Mouse (Mus musculus): Measurements from ENCODE around the gene Hist3h2a. TPM values are rescaled to one million over a fixed set of nuclear protein-coding genes. Genes with fewer than 3 reads are reported as not detected.

The Hist3h2a gene
- polyA plus RNA-seq, 1 experiment: 20.3 TPM

GRCm38 (mm10) chr11:58990794-58991193 lies 36.3 kb downstream of the Hist3h2a start:
- no peak for DNase-seq (ENCODE audit: low read depth)

- DNase-seq (ENCODE audit: low read depth): no peak
These were observed 37.4 kb downstream of the Hist3h2a start for GRCm38 (mm10) chr11:58991911-58992310.

GRCm38 (mm10) chr11:58993091-58993670 lies 38.7 kb downstream of the Hist3h2a start:
- DNase-seq (ENCODE audit: low read depth): no peak

GRCm38 (mm10) chr11:58994337-58994826 lies 39.9 kb downstream of the Hist3h2a start:
- DNase-seq (ENCODE audit: low read depth): no peak

- DNase-seq (ENCODE audit: low read depth): no peak
These were observed 40.7 kb downstream of the Hist3h2a start for GRCm38 (mm10) chr11:58995061-58995806.

- DNase-seq (ENCODE audit: low read depth): no peak
These were observed 41.4 kb downstream of the Hist3h2a start for GRCm38 (mm10) chr11:58995807-58996370.

GRCm38 (mm10) chr11:58997541-58997940 lies 43.1 kb downstream of the Hist3h2a start:
- no peak for DNase-seq (ENCODE audit: low read depth)

GRCm38 (mm10) chr11:58999158-58999557 lies 44.7 kb downstream of the Hist3h2a start:
- DNase-seq (ENCODE audit: low read depth): no peak

GRCm38 (mm10) chr11:58999830-59000229 lies 45.3 kb downstream of the Hist3h2a start:
- no peak for DNase-seq (ENCODE audit: low read depth)

- no peak for DNase-seq (ENCODE audit: low read depth)
These were observed 46.1 kb downstream of the Hist3h2a start for GRCm38 (mm10) chr11:59000635-59001034.

- DNase-seq (ENCODE audit: low read depth): no peak
These were observed 48.0 kb downstream of the Hist3h2a start for GRCm38 (mm10) chr11:59002327-59003079.

Other genes starting within 250 kb of the Hist3h2a start
- not detected in 2 replicates for gene Olfr318, start 230.7 kb upstream of the Hist3h2a start, polyA plus RNA-seq (2012; rRNA removed)
- not detected in 2 replicates for gene Olfr317, start 215.5 kb upstream of the Hist3h2a start, polyA plus RNA-seq (2012; rRNA removed)
- not detected in 2 replicates for gene Olfr316, start 202.0 kb upstream of the Hist3h2a start, polyA plus RNA-seq (2012; rRNA removed)
- not detected in 2 replicates for gene Olfr315, start 181.5 kb upstream of the Hist3h2a start, polyA plus RNA-seq (2012; rRNA removed)
- gene Olfr314, start 171.7 kb upstream of the Hist3h2a start, polyA plus RNA-seq (2012; rRNA removed): not detected in 2 replicates
- 3.3 and 4.8 TPM in 2 replicates for gene Fam183b, start 152.7 kb upstream of the Hist3h2a start, polyA plus RNA-seq (2012; rRNA removed)
- gene Olfr313, start 139.7 kb upstream of the Hist3h2a start, polyA plus RNA-seq (2012; rRNA removed): not detected in 2 replicates
- not detected in 2 replicates for gene Olfr312, start 125.4 kb upstream of the Hist3h2a start, polyA plus RNA-seq (2012; rRNA removed)
- gene Olfr311, start 115.4 kb upstream of the Hist3h2a start, polyA plus RNA-seq (2012; rRNA removed): not detected in 2 replicates
- 4.6 and 6.2 TPM in 2 replicates for gene Gm12258, start 107.5 kb upstream of the Hist3h2a start, polyA plus RNA-seq (2012; rRNA removed)
- gene 2810021J22Rik, start 87.5 kb upstream of the Hist3h2a start, polyA plus RNA-seq (2012; rRNA removed): 7.6 and 9.1 TPM in 2 replicates
- gene Zfp39, start 50.5 kb upstream of the Hist3h2a start, polyA plus RNA-seq (2012; rRNA removed): 1.2 and 1.9 TPM in 2 replicates
- gene Btnl10, start 36.8 kb upstream of the Hist3h2a start, polyA plus RNA-seq (2012; rRNA removed): 0.03 TPM in 1 of 2 replicates, not detected in the other
- gene Rnf187, start 15.8 kb upstream of the Hist3h2a start, polyA plus RNA-seq (2012; rRNA removed): 163 and 165 TPM in 2 replicates
- gene Hist3h2ba, start 5.8 kb upstream of the Hist3h2a start, polyA plus RNA-seq (2012; rRNA removed): 0.97 and 1.6 TPM in 2 replicates
- 0.39 and 1.3 TPM in 2 replicates for gene Trim17, start within 50 bp of the Hist3h2a start, polyA plus RNA-seq (2012; rRNA removed)
- 22.6 and 25.2 TPM in 2 replicates for gene Trim11, start 23.4 kb downstream of the Hist3h2a start, polyA plus RNA-seq (2012; rRNA removed)
- gene Obscn, start 181.7 kb downstream of the Hist3h2a start, polyA plus RNA-seq (2012; rRNA removed): 0.37 and 0.70 TPM in 2 replicates
- gene Iba57, start 209.1 kb downstream of the Hist3h2a start, polyA plus RNA-seq (2012; rRNA removed): 4.0 and 4.2 TPM in 2 replicates
- gene Gjc2, start 228.5 kb downstream of the Hist3h2a start, polyA plus RNA-seq (2012; rRNA removed): 2.8 and 4.4 TPM in 2 replicates
- gene Guk1, start 237.5 kb downstream of the Hist3h2a start, polyA plus RNA-seq (2012; rRNA removed): 132 and 184 TPM in 2 replicates
- gene Mrpl55, start 247.8 kb downstream of the Hist3h2a start, polyA plus RNA-seq (2012; rRNA removed): 47.7 and 62.4 TPM in 2 replicates